Mouse (Mus musculus): ENCODE results near the gene Slc17a6. TPM values are rescaled to one million over a fixed set of nuclear protein-coding genes. Genes with fewer than 3 reads are reported as not detected.

Gene Slc17a6
- not detected for polyA plus RNA-seq (2014; fragmentation: Illumina TruSeq; extraction: RNeasy Lipid Tissue Mini Kit (QIAGEN cat#74804))

DNA sequence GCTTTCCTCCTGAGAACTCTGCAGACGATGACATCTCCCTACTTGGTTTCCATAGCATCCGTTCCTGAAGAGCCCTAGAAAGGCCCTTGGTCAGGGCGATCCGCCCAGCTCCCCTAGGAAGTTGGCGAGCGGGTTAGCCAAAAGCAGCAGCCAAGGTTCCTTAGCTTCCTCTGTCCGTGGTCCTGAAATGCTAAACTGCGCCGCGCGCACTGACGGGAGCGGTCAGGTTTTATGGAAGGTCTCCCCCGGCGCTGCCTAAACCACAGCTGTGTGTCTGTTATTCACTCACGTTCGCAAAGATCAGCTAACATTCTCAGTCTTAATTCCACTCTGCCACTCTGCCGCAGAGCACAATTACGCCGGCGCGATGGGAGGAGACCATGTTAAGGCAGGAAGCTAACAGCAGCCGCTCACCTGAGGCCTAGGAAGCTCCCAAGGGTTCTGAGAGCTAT is at the start of gene Slc17a6:
Gene Slc17a6, plus strand, starts transcription at position 313 of the 452 bp plus-strand sequence.

Other genes with a start within 250 kb of the Slc17a6 start
- 6.1 TPM for gene Ano5, start 111.0 kb upstream of the Slc17a6 start, polyA plus RNA-seq (2014; fragmentation: Illumina TruSeq; extraction: RNeasy Lipid Tissue Mini Kit (QIAGEN cat#74804))
- gene Gas2, start 240.0 kb downstream of the Slc17a6 start, polyA plus RNA-seq (2014; fragmentation: Illumina TruSeq; extraction: RNeasy Lipid Tissue Mini Kit (QIAGEN cat#74804)), result 26.5 TPM
- 14.5 TPM for gene Fancf, start 240.3 kb downstream of the Slc17a6 start, polyA plus RNA-seq (2014; fragmentation: Illumina TruSeq; extraction: RNeasy Lipid Tissue Mini Kit (QIAGEN cat#74804))

Measured in ovary, adult 10 weeks (tissue).